Mouse (Mus musculus) lung, adult 2 months (tissue): ENCODE results near the gene Rnf111.

Source experiments
- CTCF ChIP-seq: fragments of 200-500 bp; IDR thresholded peaks from 2 replicates; pipeline ENCODE4 v1.5.1; 2011; ENCODE audit warnings: mild to moderate bottlenecking, low read length, control low read depth; ENCODE audit not compliant: insufficient read depth
- POLR2A ChIP-seq: fragments of 200-500 bp; IDR thresholded peaks from 2 replicates; pipeline ENCODE4 v1.6.1; 2011; ENCODE audit warnings: low read depth, mild to moderate bottlenecking, control low read depth, low read length, borderline replicate concordance; ENCODE audit errors: extremely low read depth

GRCm38 (mm10) chr9:70503626-70504041 is at the start of gene Rnf111:
- TF ChIP-seq POLR2A (peak; percentile 75; the same call in 1 of the 2 replicates), CTCF (no peak)
